Mouse (Mus musculus) gastrocnemius, postnatal 36 days (tissue): ENCODE measurements around the gene Gm8879. TPM values are rescaled to one million over a fixed set of nuclear protein-coding genes. Genes with fewer than 3 reads are reported as not detected.
"Not testable (repeated sequence)": the region's sequence is repeated elsewhere in the genome, so short reads cannot be mapped to it uniquely, and the experiment has no call there.

ENCODE experiments used
- DNase-seq, 2 experiments: peaks; one replicate each; pipeline ENCODE4 v3.0.0; 2022
- intact Hi-C: fragments of 180-260 bp; cut with DNase I; formaldehyde crosslinking; loops from one replicate; pipeline ENCODE4 v1.15.1; 2025
- long read RNA-seq, 2 experiments: library from polyadenylated mRNA; stranded (forward); transcript quantifications; one replicate each; pipeline ENCODE4 v2.0.0; 2021
- total RNA-seq, 2 experiments: library from RNA; stranded (reverse); gene quantifications; 2 replicates each; pipeline ENCODE4 v1.2.3; 2021

The Gm8879 gene
- not detected for total RNA-seq
- long read RNA-seq, experiment 1: 0 reads
- long read RNA-seq, experiment 2: 0 reads

GRCm38 (mm10) chr5:11127334-11127733 is at the start of gene Gm8879:
Gene Gm8879 (plus strand): TSS chr5:11127634.
- DNase-seq, intact Hi-C loops: not testable (repeated sequence)

- DNase-seq: peak in 1 of 2 experiments; percentile 11
- intact Hi-C loops: not testable (repeated sequence)
Measured at GRCm38 (mm10) chr5:11138031-11138430, 10.6 kb downstream of the Gm8879 start.

Other genes starting within 250 kb of the Gm8879 start
- not detected for gene Gm8871, start 179.8 kb upstream of the Gm8879 start, total RNA-seq
- not detected for gene Gm8857, start 179.8 kb upstream of the Gm8879 start, total RNA-seq
- gene Gm5861, start 55.4 kb downstream of the Gm8879 start, total RNA-seq: not detected
- gene Gm8890, start 128.4 kb downstream of the Gm8879 start, total RNA-seq: not detected
- not detected for gene Speer1, start 213.9 kb downstream of the Gm8879 start, total RNA-seq